Mouse (Mus musculus) right cerebral cortex, adult 18-20 months (tissue): ENCODE data around the gene Elof1.
A peak's percentile ranks its signal among the peaks of the same experiment; 100 is the strongest.
"Not testable (repeated sequence)": the region's sequence is repeated elsewhere in the genome, so short reads cannot be mapped to it uniquely, and the experiment has no call there.

Experiments used
- DNase-seq: peaks from one replicate; pipeline ENCODE4 v3.0.0; 2022; ENCODE audit warnings: mixed read lengths

The Elof1 gene

GRCm38 (mm10) chr9:22116740-22117426, at the start of gene Elof1:
Elof1 (minus strand) TSS chr9:22117172.
- peak; percentile 97 for DNase-seq

- DNase-seq, result no peak
These were observed 49.7 kb upstream of the Elof1 start for GRCm38 (mm10) chr9:22166686-22167085.

- no peak for DNase-seq
These were observed 49.0 kb upstream of the Elof1 start for GRCm38 (mm10) chr9:22165964-22166363.

- peak; percentile 65 for DNase-seq
These were observed 48.0 kb upstream of the Elof1 start for GRCm38 (mm10) chr9:22164711-22165668.

- no peak for DNase-seq
These were observed 45.9 kb upstream of the Elof1 start for GRCm38 (mm10) chr9:22162912-22163311.

- DNase-seq, result no peak
These were observed 45.3 kb upstream of the Elof1 start for GRCm38 (mm10) chr9:22162305-22162704.

- DNase-seq, result no peak
These were observed 44.3 kb upstream of the Elof1 start for GRCm38 (mm10) chr9:22161299-22161698.

- DNase-seq, result peak; percentile 17
These were observed 40.7 kb upstream of the Elof1 start for GRCm38 (mm10) chr9:22157516-22158265.

- DNase-seq, result peak; percentile 99
These were observed 39.7 kb upstream of the Elof1 start, which contains the start of gene Pigyl for GRCm38 (mm10) chr9:22156497-22157245. Pigyl (plus strand) TSS chr9:22156846.

- peak; percentile 66 for DNase-seq
These were observed 38.6 kb upstream of the Elof1 start for GRCm38 (mm10) chr9:22155614-22156013.

GRCm38 (mm10) chr9:22153810-22154209, 36.8 kb upstream of the Elof1 start:
- no peak for DNase-seq

GRCm38 (mm10) chr9:22150946-22151345, 34.0 kb upstream of the Elof1 start:
- DNase-seq, result no peak

- not testable (repeated sequence) for DNase-seq
These were observed 33.3 kb upstream of the Elof1 start for GRCm38 (mm10) chr9:22150249-22150693.

GRCm38 (mm10) chr9:22149426-22150248, 32.7 kb upstream of the Elof1 start:
- DNase-seq, result no peak

GRCm38 (mm10) chr9:22144304-22144965, 27.5 kb upstream of the Elof1 start:
- no peak for DNase-seq

GRCm38 (mm10) chr9:22143108-22144037, 26.4 kb upstream of the Elof1 start:
- DNase-seq, result peak; percentile 87

GRCm38 (mm10) chr9:22139746-22140145, 22.8 kb upstream of the Elof1 start:
- no peak for DNase-seq

- DNase-seq, result no peak
These were observed 21.5 kb upstream of the Elof1 start for GRCm38 (mm10) chr9:22138480-22138879.

GRCm38 (mm10) chr9:22136765-22137547, 20.0 kb upstream of the Elof1 start:
- DNase-seq, result no peak
